Mouse (Mus musculus) liver, adult 2 months (tissue): ENCODE data around the gene Dtd1. TPM values are rescaled to one million over a fixed set of nuclear protein-coding genes. Genes with fewer than 3 reads are reported as not detected.
"Not testable (repeated sequence)": the region's sequence is repeated elsewhere in the genome, so short reads cannot be mapped to it uniquely, and the experiment has no call there.

ENCODE experiments used
- DNase-seq: peaks from one replicate; pipeline ENCODE4 v3.0.0-alpha.2; 2011; ENCODE audit warnings: low read depth, low spot score; ENCODE audit errors: extremely low read depth
- H3K27ac ChIP-seq: fragments of 200-500 bp; replicated peaks from 2 replicates; pipeline ENCODE4 v1.5.1; 2012; ENCODE audit warnings: low read depth, mild to moderate bottlenecking, control low read depth, inconsistent platforms, low read length; ENCODE audit not compliant: insufficient read depth
- H3K27me3 ChIP-seq: fragments of 200-500 bp; 2 replicates; pipeline ENCODE4 v1.6.1; 2012; ENCODE audit warnings: mild to moderate bottlenecking, moderate library complexity, low read length, inconsistent platforms; ENCODE audit not compliant: control insufficient read depth, insufficient read depth
- H3K36me3 ChIP-seq: fragments of 200-500 bp; 2 replicates; pipeline ENCODE4 v1.6.1; 2012; ENCODE audit warnings: low read length, inconsistent platforms; ENCODE audit not compliant: control insufficient read depth, insufficient read depth
- H3K4me1 ChIP-seq: fragments of 200-500 bp; 2 replicates; pipeline ENCODE4 v1.6.1; 2011; ENCODE audit warnings: low read length; ENCODE audit not compliant: control insufficient read depth, insufficient read depth
- H3K4me3 ChIP-seq: fragments of 200-500 bp; 2 replicates; pipeline ENCODE4 v1.5.1; 2011; ENCODE audit warnings: low read depth, mild to moderate bottlenecking, control low read depth, low read length, moderate library complexity; ENCODE audit not compliant: insufficient read depth
- H3K79me2 ChIP-seq: fragments of 200-500 bp; 2 replicates; pipeline ENCODE4 v1.6.1; 2012; ENCODE audit warnings: inconsistent platforms, mild to moderate bottlenecking, low read length, moderate library complexity; ENCODE audit not compliant: control insufficient read depth, insufficient read depth
- H3K9ac ChIP-seq: fragments of 200-500 bp; 2 replicates; pipeline ENCODE4 v1.6.1; 2012; ENCODE audit warnings: low read depth, mild to moderate bottlenecking, control low read depth, inconsistent platforms, low read length
- CTCF ChIP-seq: fragments of 200-500 bp; IDR thresholded peaks from 2 replicates; pipeline ENCODE4 v1.5.1; 2011; ENCODE audit warnings: low read depth, low read length, control low read depth
- POLR2A ChIP-seq: fragments of 200-500 bp; IDR thresholded peaks from 2 replicates; pipeline ENCODE4 v1.6.1; 2011; ENCODE audit warnings: low read length, control low read depth; ENCODE audit not compliant: insufficient read depth; ENCODE audit errors: extremely low read depth
- WGBS: fragments of 180-500 bp; shearing (Covaris S2); methylation state at CpG from one replicate; pipeline ENCODE4 v1.1.7; 2018; 5-methylcytosine and 5-hydroxymethylcytosine counted together
- polyA plus RNA-seq: library from polyadenylated mRNA; depleted of rRNA; stranded (reverse); fragments of >200 nt; gene quantifications from 2 replicates; pipeline ENCODE4 v1.2.3, GENCODE M21; 2012
- total RNA-seq: library from RNA; depleted of rRNA; stranded (reverse); fragments of >200 nt; gene quantifications from 2 replicates; pipeline ENCODE4 v1.2.3, GENCODE M21; 2014

The Dtd1 gene
- total and polyA plus RNA-seq, 2 experiments, result 8.8 to 14.2 TPM

GRCm38 (mm10) chr2:144588723-144589122 lies 11.0 kb upstream of the Dtd1 start:
- WGBS, result 82% methylated on average over 4 of the region's 4 CpGs
- Histone ChIP-seq H3K79me2 (no peaks in the 10 kb centered on the region), H3K27me3 (no peaks in the 10 kb centered on the region), H3K36me3 (peaks cover 39% of the 10 kb centered on the region), H3K4me1 (no peaks in the 10 kb centered on the region), H3K9ac (no peak overlapping the region), H3K27ac (no peak overlapping the region), H3K4me3 (no peak overlapping the region)
- TF ChIP-seq POLR2A (no peak), CTCF (peak; percentile 64)
- no peak for DNase-seq

GRCm38 (mm10) chr2:144593036-144593435 lies 6.7 kb upstream of the Dtd1 start:
- H3K79me2 ChIP-seq, H3K27ac ChIP-seq, H3K4me3 ChIP-seq, H3K36me3 ChIP-seq, H3K9ac ChIP-seq, DNase-seq, H3K4me1 ChIP-seq, H3K27me3 ChIP-seq: not testable (repeated sequence)
- 73% methylated on average over 8 of the region's 8 CpGs for WGBS

GRCm38 (mm10) chr2:144593951-144594651 lies 5.6 kb upstream of the Dtd1 start, which contains the start of gene Smim26:
TSS of gene Smim26 (plus strand) at chr2:144594054.
- H3K27ac ChIP-seq, result peak within 1 kb of the TSS; percentile 55

GRCm38 (mm10) chr2:144598006-144598405 lies 1.7 kb upstream of the Dtd1 start:
- WGBS, result 67% methylated on average over 2 of the region's 2 CpGs
- Histone ChIP-seq H3K27ac (no peak overlapping the region), H3K79me2 (no peaks in the 10 kb centered on the region), H3K4me1 (peaks cover 2% of the 10 kb centered on the region; the same call in 1 of the 2 replicates), H3K27me3 (no peaks in the 10 kb centered on the region), H3K9ac (no peak overlapping the region), H3K4me3 (no peak overlapping the region), H3K36me3 (no peaks in the 10 kb centered on the region)
- TF ChIP-seq POLR2A, result no peak
- TF ChIP-seq CTCF, result no peak
- no peak for DNase-seq

More at GRCm38 (mm10) chr2:144593951-144594651, 5.6 kb upstream of the Dtd1 start, which contains the start of gene Smim26:
- peaks cover 2% of the 10 kb centered on the region; the same call in 1 of the 2 replicates for H3K4me1 ChIP-seq
- H3K27me3 ChIP-seq, result no peaks in the 10 kb centered on the region
- under 1% methylated on average over 31 of the region's 31 CpGs for WGBS
- H3K79me2 ChIP-seq, result no peaks in the 10 kb centered on the region
- H3K36me3 ChIP-seq, result peaks cover 4% of the 10 kb centered on the region; the same call in 1 of the 2 replicates
- peak within 1 kb of the TSS; percentile 72 for H3K9ac ChIP-seq
- TF ChIP-seq POLR2A, result peak; percentile 51; the same call in 1 of the 2 replicates
- no peak for TF ChIP-seq CTCF
- H3K4me3 ChIP-seq, result peak within 1 kb of the TSS; percentile 66
- DNase-seq, result peak; percentile 87

DNA sequence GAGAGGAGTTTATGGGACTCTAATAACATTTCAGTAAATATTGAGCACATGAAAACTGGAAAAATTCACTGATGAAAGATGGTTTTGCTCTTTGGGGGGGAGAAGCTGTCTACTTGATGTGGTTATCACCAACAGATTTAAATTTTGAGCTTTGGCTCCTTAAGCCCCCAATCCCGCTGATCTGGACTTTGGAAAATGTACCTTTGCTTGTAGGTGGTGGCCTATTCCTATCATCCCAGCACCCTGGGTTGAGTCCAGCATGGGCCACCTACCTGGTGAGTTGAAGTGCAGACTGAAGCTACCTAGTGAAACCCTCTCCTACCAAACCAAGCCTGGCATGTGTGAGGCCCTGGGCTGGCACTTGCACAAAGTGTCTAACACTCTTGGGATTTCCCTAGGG lies 1.9 kb downstream of the Dtd1 start:
- no peaks in the 10 kb centered on the region for H3K27me3 ChIP-seq
- H3K4me1 ChIP-seq, result no peaks in the 10 kb centered on the region
- H3K36me3 ChIP-seq, result peaks cover 3% of the 10 kb centered on the region; the same call in 1 of the 2 replicates
- H3K9ac ChIP-seq, result no peak overlapping the region
- WGBS, result 97% methylated on average over 1 of the region's 1 CpGs
- no peak overlapping the region for H3K27ac ChIP-seq
- no peaks in the 10 kb centered on the region for H3K79me2 ChIP-seq
- no peak for TF ChIP-seq CTCF
- TF ChIP-seq POLR2A, result no peak
- no peak overlapping the region for H3K4me3 ChIP-seq
- DNase-seq, result no peak

DNA sequence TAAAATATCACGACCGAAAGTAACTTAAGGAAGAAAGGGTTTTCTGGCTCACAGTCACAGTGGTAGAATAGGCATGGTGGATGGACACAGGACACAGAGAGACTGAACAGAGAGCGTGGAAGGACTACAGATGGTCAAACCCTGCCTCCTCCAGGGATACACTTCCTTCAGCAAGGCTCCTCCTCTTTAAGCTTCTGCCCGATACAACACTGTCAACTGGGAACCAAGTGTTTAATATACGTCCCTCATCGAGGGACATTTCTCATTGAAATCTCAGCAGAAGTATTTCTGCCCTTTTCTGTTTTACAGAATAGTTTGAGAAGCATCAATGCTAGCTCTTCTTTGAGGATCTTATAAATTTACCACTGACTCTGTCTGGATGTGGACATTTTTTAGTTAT lies 14.3 kb downstream of the Dtd1 start:
- TF ChIP-seq CTCF, result no peak
- no peak for TF ChIP-seq POLR2A
- Histone ChIP-seq H3K27ac (no peak overlapping the region), H3K79me2 (no peaks in the 10 kb centered on the region), H3K4me3 (no peak overlapping the region), H3K9ac (no peak overlapping the region), H3K36me3 (no peaks in the 10 kb centered on the region; the same call in 1 of the 2 replicates), H3K4me1 (no peaks in the 10 kb centered on the region), H3K27me3 (no peaks in the 10 kb centered on the region)
- DNase-seq, result no peak
- WGBS, result 96% methylated on average over 6 of the region's 6 CpGs
